Mouse (Mus musculus): ENCODE results near the gene Lamb1. TPM values are rescaled to one million over a fixed set of nuclear protein-coding genes. Genes with fewer than 3 reads are reported as not detected.

Gene Lamb1
- polyA plus RNA-seq, 1 experiment from 2014 or later: 31.7 TPM

DNA sequence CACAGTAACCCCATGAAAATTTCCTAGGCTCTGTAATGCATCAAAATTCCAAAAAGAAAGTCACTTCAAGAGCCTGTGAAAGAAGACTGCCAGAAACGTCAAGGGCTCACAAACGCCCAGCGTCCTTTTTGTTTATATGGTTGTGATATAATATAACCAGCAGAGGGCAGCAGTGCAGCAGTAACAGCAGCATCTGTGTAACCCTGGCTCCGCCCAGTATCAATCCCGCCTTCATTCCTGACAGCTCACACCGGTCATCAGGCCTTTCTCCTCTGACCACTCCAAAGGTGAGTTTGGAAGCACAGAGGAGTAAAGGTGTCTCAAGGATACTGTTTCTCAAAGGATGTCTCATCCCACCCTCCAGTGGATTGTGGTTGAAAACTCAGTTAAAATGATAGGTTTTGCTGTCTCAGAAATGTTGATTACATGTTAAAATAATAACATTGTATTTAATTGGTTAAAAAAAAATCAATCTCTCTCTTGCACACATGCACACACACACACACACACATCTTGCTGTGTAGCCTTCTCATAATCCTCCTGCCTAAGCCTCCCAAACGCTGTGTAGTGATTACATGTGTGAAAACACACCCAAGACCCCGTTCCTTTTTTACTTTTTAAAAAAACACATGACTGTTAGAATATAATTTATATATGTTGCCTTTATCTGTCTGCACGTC, 109.7 kb downstream of the Lamb1 start:
- Histone ChIP-seq H3K9me3 (ENCODE audit: control insufficient read depth, low read length) (no peaks in the 10 kb centered on the region), H3K9ac (ENCODE audit: low read length) (no peak overlapping the region), H3K4me2 (replicated peaks; ENCODE audit: low read depth) (no peak overlapping the region; the same call in 1 of the 2 replicates), H3K4me1 (replicated peaks; ENCODE audit: control insufficient read depth, insufficient read depth) (no peaks in the 10 kb centered on the region; the same call in 1 of the 2 replicates), H3K27ac (replicated peaks) (no peak overlapping the region), H3K27me3 (ENCODE audit: control insufficient read depth, insufficient read depth, low read length) (no peaks in the 10 kb centered on the region), H3K36me3 (ENCODE audit: control insufficient read depth, insufficient read depth, low read length) (no peaks in the 10 kb centered on the region), H3K4me3 (ENCODE audit: low read depth, low read length) (no peak overlapping the region)
- peak; percentile 77 for ATAC-seq (ENCODE audit: low FRiP score, low TSS enrichment)
- no peak for TF ChIP-seq EP300 (optimal IDR thresholded peaks at IDR 0.05)
- peak; percentile 90 for TF ChIP-seq CTCF (IDR thresholded peaks at IDR 0.05; ENCODE audit: low read depth)
- DNase-seq (ENCODE audit: low spot score): peak; percentile 76
- 36% methylated on average over 9 of the region's 9 CpGs for WGBS

- Histone ChIP-seq H3K36me3 (ENCODE audit: control insufficient read depth, insufficient read depth, low read length) (no peaks in the 10 kb centered on the region), H3K4me1 (replicated peaks; ENCODE audit: control insufficient read depth, insufficient read depth) (no peaks in the 10 kb centered on the region; the same call in 1 of the 2 replicates), H3K27ac (replicated peaks) (no peak overlapping the region), H3K4me3 (ENCODE audit: low read depth, low read length) (no peak overlapping the region), H3K9ac (ENCODE audit: low read length) (no peak overlapping the region), H3K27me3 (ENCODE audit: control insufficient read depth, insufficient read depth, low read length) (no peaks in the 10 kb centered on the region), H3K4me2 (replicated peaks; ENCODE audit: low read depth) (no peak overlapping the region), H3K9me3 (ENCODE audit: control insufficient read depth, low read length) (no peaks in the 10 kb centered on the region)
- DNase-seq (ENCODE audit: low spot score) (no peak), ATAC-seq (ENCODE audit: low FRiP score, low TSS enrichment) (peak; percentile 34; the same call in 1 of the 2 replicates)
- TF ChIP-seq EP300 (optimal IDR thresholded peaks at IDR 0.05) (no peak), CTCF (IDR thresholded peaks at IDR 0.05; ENCODE audit: low read depth) (no peak)
- WGBS: 63% methylated on average over 4 of the region's 4 CpGs
These were observed 110.2 kb downstream of the Lamb1 start for GRCm38 (mm10) chr12:31375283-31375615.

GRCm38 (mm10) chr12:31376326-31376950, 111.4 kb downstream of the Lamb1 start:
- ATAC-seq (ENCODE audit: low FRiP score, low TSS enrichment) (no peak), DNase-seq (ENCODE audit: low spot score) (peak; percentile 30)
- Histone ChIP-seq H3K9ac (ENCODE audit: low read length) (no peak overlapping the region), H3K9me3 (ENCODE audit: control insufficient read depth, low read length) (no peaks in the 10 kb centered on the region), H3K4me3 (ENCODE audit: low read depth, low read length) (no peak overlapping the region), H3K27ac (replicated peaks) (no peak overlapping the region), H3K36me3 (ENCODE audit: control insufficient read depth, insufficient read depth, low read length) (no peaks in the 10 kb centered on the region), H3K4me2 (replicated peaks; ENCODE audit: low read depth) (peak overlapping the region; percentile 44), H3K27me3 (ENCODE audit: control insufficient read depth, insufficient read depth, low read length) (no peaks in the 10 kb centered on the region), H3K4me1 (replicated peaks; ENCODE audit: control insufficient read depth, insufficient read depth) (no peaks in the 10 kb centered on the region; the same call in 1 of the 2 replicates)
- TF ChIP-seq EP300 (optimal IDR thresholded peaks at IDR 0.05): no peak
- TF ChIP-seq CTCF (IDR thresholded peaks at IDR 0.05; ENCODE audit: low read depth): peak; percentile 61
- 9% methylated on average over 13 of the region's 13 CpGs for WGBS

DNA sequence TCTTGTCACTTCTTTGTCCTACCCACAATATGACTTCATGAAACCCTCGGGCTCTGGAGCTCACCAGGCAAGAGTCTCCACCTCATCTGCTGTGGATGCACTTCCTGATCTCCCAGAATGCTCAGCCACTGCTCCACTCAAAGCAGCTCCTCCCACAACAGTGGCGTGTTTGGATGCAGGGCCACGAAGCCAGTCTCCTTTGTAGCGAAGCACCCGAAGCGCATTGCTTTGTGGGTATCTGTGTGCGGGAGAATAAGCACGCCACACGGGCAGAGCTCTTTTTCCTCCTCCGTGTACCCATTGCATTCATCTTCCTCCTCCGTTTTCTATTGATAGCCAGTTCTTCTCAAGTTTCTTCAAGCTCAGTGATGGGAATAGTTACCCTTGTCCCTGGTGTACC, 112.2 kb downstream of the Lamb1 start:
- H3K9me3 ChIP-seq (ENCODE audit: control insufficient read depth, low read length): no peaks in the 10 kb centered on the region
- DNase-seq (ENCODE audit: low spot score): peak; percentile 19
- TF ChIP-seq CTCF (IDR thresholded peaks at IDR 0.05; ENCODE audit: low read depth): no peak
- TF ChIP-seq EP300 (optimal IDR thresholded peaks at IDR 0.05): no peak
- H3K27ac ChIP-seq (replicated peaks): no peak overlapping the region
- H3K4me2 ChIP-seq (replicated peaks; ENCODE audit: low read depth): no peak overlapping the region
- H3K36me3 ChIP-seq (ENCODE audit: control insufficient read depth, insufficient read depth, low read length): no peaks in the 10 kb centered on the region
- H3K4me1 ChIP-seq (replicated peaks; ENCODE audit: control insufficient read depth, insufficient read depth): no peaks in the 10 kb centered on the region; the same call in 1 of the 2 replicates
- ATAC-seq (ENCODE audit: low FRiP score, low TSS enrichment): no peak
- H3K27me3 ChIP-seq (ENCODE audit: control insufficient read depth, insufficient read depth, low read length): no peaks in the 10 kb centered on the region
- 82% methylated on average over 11 of the region's 11 CpGs for WGBS
- no peak overlapping the region for H3K4me3 ChIP-seq (ENCODE audit: low read depth, low read length)
- H3K9ac ChIP-seq (ENCODE audit: low read length): no peak overlapping the region

Other genes starting within 250 kb of the Lamb1 start
- 9.1 and 9.5 TPM in 2 replicates for gene Fam110c, start 191.4 kb upstream of the Lamb1 start, polyA plus RNA-seq (2015; fragmentation: Nextera tagmentation; extraction: Ambion mirVana)
- gene Gm6993, start 24.5 kb upstream of the Lamb1 start, polyA plus RNA-seq (2015; fragmentation: Nextera tagmentation; extraction: Ambion mirVana): not detected in 2 replicates
- gene Dld, start 86.2 kb downstream of the Lamb1 start, polyA plus RNA-seq (2015; fragmentation: Nextera tagmentation; extraction: Ambion mirVana): 108 and 112 TPM in 2 replicates
- 0.40 and 0.42 TPM in 2 replicates for gene Slc26a3, start 125.6 kb downstream of the Lamb1 start, polyA plus RNA-seq (2015; fragmentation: Nextera tagmentation; extraction: Ambion mirVana)
- 6.1 and 6.4 TPM in 2 replicates for gene Cbll1, start 234.4 kb downstream of the Lamb1 start, polyA plus RNA-seq (2015; fragmentation: Nextera tagmentation; extraction: Ambion mirVana)

All from stomach, postnatal 0 days (tissue).